Mouse (Mus musculus) brain, embryonic 14.5 days (tissue): ENCODE results near the gene Naa15. TPM values are rescaled to one million over a fixed set of nuclear protein-coding genes. Genes with fewer than 3 reads are reported as not detected.
"Not testable (repeated sequence)": the region's sequence is repeated elsewhere in the genome, so short reads cannot be mapped to it uniquely, and the experiment has no call there.

ENCODE experiments used
- DNase-seq: peaks from one replicate; pipeline ENCODE4 v3.0.0-alpha.2; 2011; ENCODE audit warnings: low read depth
- CTCF ChIP-seq: fragments of 200-500 bp; IDR thresholded peaks from 2 replicates; pipeline ENCODE4 v1.5.1; 2012; ENCODE audit warnings: inconsistent platforms, mild to moderate bottlenecking, moderate library complexity, borderline replicate concordance; ENCODE audit not compliant: insufficient read depth, insufficient read length; ENCODE audit errors: extremely low read depth
- POLR2A ChIP-seq: fragments of 200-500 bp; IDR thresholded peaks from 2 replicates; pipeline ENCODE4 v1.6.1; 2012; ENCODE audit warnings: mild to moderate bottlenecking, inconsistent platforms, borderline replicate concordance; ENCODE audit not compliant: poor library complexity, insufficient read depth, insufficient read length, severe bottlenecking; ENCODE audit errors: extremely low read depth
- polyA plus RNA-seq: library from polyadenylated mRNA; depleted of rRNA; stranded (reverse); fragments of >200 nt; gene quantifications from 2 replicates; pipeline ENCODE4 v1.2.3, GENCODE M21; 2012

The Naa15 gene
- polyA plus RNA-seq, 1 experiment, result 31.7 TPM

DNA sequence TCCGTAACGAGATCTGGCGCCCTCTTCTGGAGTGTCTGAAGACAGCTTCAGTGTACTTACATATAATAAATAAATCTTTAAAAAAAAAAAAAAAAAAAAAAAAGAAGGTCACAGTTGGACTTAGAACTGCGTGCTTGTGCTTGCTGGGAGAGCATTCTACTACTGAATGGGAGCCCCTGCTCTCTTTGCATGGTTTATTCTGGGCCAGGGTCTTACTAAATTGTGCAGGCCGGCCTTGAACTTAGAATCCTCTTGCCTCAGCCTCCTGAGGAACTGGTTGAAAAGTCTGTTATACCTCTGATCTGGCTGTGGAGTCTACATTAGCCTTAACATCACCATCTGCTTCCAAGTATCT is 34.3 kb upstream of the Naa15 start:
- no peak for DNase-seq
- TF ChIP-seq POLR2A (no peak), CTCF (no peak)

DNA sequence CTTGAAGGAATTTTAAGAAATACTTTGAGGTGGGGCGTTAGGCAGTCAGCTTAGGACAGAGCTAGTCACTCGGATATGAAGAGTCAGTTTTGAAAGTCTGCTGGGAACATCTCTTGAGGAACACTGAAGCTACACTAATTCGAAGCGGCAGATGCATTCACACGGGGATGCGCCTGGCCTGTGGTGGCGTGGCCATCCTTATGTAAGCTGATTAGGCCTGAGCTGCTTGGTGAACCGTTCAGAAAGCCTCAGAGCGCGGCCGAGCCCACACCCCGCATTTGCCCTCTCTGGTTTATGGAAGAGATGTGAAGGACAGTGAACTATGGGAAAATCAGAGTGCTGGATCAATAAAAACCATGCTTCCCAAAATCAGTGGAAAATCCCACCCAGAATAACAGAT is 31.5 kb upstream of the Naa15 start:
- DNase-seq, result peak; percentile 38
- no peak for TF ChIP-seq CTCF
- TF ChIP-seq POLR2A, result no peak

GRCm38 (mm10) chr3:51386441-51387133 is 28.4 kb upstream of the Naa15 start:
- TF ChIP-seq CTCF (no peak), POLR2A (no peak)
- no peak for DNase-seq

DNA sequence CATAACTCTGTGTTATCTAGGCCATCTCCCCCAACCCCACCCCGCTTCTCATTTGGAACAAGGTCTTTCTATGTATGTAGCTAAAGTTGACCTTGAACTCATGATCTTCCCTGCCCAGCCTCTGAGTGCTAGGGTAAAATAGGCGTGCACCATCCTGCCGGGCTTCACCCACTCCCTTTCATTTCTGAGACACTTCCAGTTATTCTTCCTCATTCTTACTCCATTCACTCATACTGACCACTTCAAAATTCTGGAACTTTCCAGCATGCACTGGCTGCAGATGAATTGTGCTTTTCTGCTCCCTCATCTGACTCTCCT is 27.9 kb upstream of the Naa15 start:
- DNase-seq, result no peak
- TF ChIP-seq POLR2A, result no peak

DNA sequence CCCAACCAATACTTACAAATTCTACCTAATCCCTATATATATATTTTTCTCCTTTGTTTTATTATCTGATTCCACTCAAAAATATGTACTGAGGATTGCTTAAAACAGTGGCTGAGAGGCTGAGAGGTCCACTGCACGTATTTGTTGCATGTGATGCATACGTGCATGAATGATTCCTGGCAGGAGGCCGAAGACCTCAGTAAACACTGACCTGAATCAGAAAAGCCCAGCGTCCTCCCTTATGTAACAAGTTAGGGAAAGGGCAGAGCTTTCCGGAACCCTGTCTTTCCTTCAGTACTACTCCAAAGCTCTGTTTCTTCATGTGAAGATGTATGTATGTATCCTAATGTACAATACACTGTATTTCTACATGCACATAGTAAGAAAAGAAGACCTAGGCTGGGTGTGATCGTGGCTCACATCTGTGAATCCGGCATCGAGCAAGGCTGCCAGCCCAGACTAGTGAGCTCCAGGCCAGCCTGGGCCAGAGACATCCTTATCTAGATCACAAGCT is 27.0 kb upstream of the Naa15 start:
- DNase-seq, result no peak

DNA sequence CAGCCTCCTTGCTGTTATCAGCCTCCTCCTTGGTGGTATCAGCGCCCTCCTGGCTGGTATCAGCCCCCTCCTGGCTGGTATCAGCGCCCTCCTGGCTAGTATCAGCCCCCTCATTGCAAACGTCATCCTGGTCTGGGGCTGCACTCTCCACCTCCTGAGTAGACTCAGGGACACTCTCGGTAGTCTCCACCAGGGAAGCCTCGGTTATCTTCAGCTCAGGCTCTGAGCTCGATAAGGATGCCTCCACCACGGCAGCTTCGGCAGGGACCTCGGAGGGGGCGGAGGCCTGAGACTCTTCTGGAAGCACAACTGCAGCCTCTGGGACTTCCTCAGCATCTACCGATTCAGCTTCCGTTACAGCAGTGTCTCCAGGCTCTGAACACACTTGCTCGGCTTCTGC is 26.0 kb upstream of the Naa15 start:
- DNase-seq, result no peak
- no peak for TF ChIP-seq CTCF
- TF ChIP-seq POLR2A, result no peak

More for the DNA sequence above, 27.0 kb upstream of the Naa15 start:
- TF ChIP-seq POLR2A, result no peak
- TF ChIP-seq CTCF, result no peak

- DNase-seq, result no peak
- TF ChIP-seq POLR2A (no peak), CTCF (no peak)
Measured at GRCm38 (mm10) chr3:51391095-51391494, 23.9 kb upstream of the Naa15 start.

DNA sequence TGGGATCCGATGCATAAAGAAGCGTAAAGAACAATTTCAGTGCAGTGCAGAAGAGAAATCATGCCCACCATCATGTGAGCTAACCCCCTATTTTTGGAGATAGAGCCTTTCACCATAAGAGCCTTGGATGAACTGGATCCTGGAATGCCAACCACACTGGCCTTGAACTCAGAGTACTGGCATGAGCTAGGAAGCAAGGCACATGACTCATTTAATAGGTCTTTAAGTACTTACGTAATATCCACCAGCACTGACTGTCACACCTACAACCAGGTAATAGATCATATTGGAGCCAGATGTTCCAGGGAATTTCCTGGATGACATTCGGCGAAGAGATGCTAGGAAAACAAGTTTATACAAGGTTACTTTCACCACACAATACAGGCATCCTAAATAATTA is 23.4 kb upstream of the Naa15 start:
- TF ChIP-seq CTCF, result no peak
- TF ChIP-seq POLR2A, result no peak
- DNase-seq, result no peak

DNA sequence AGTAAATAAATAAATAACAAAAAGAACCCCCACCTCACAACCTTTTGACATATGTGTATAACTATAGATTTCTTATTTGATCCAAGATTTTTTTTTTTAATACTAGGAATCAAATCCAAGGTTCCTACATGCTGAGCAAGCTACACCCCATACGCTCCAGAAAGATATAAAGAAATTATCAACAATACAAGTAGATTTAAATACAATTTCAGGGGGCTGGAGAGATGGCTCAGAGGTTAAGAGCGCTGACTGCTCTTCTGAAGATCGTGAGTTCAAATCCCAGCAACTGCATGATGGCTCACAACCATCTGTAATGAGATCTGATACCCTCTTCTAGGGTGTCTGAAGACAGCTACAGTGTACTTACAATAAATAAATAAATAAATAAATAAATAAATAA is 21.9 kb upstream of the Naa15 start:
- DNase-seq, result not testable (repeated sequence)

DNA sequence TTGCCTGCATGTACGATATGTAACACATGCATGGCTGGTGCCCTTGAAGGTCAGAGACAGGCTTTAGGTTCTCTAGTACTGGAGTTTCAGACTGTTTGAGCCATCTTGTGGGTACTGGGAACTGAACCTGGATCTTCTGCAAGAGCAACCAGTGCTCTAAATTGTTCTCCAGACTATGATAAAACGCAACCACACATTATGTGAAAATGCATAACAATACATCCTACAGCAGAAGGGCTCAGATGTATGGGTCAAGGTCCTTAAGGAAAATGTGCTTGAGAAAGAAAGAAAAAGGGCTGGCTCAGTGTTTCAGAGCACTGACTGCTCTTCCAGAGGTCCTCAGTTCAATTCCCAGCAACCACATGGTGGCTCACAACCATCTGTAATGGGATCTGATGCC is 21.3 kb upstream of the Naa15 start:
- no peak for TF ChIP-seq CTCF
- TF ChIP-seq POLR2A, result no peak
- DNase-seq, result no peak

GRCm38 (mm10) chr3:51394881-51395280 is 20.1 kb upstream of the Naa15 start:
- no peak for DNase-seq
- TF ChIP-seq POLR2A, result no peak
- TF ChIP-seq CTCF, result no peak

- DNase-seq, result no peak
- no peak for TF ChIP-seq CTCF
- TF ChIP-seq POLR2A, result no peak
Measured at GRCm38 (mm10) chr3:51395461-51396145, 19.3 kb upstream of the Naa15 start.

GRCm38 (mm10) chr3:51396219-51397068 is 18.5 kb upstream of the Naa15 start, which contains the start of gene Mgarp:
Mgarp (minus strand) TSS chr3:51396738.
- DNase-seq, result peak; percentile 69
- no peak for TF ChIP-seq POLR2A
- TF ChIP-seq CTCF, result no peak
